Mouse (Mus musculus) lung, postnatal 0 days (tissue): ENCODE data around the gene Golph3l.

Experiments
- CTCF ChIP-seq: IDR thresholded peaks from 2 replicates; pipeline ENCODE4 v1.5.1; 2016; ENCODE audit warnings: antibody characterized with exemption, mild to moderate bottlenecking
- EP300 ChIP-seq: IDR thresholded peaks from 2 replicates; pipeline ENCODE4 v1.6.1; 2016; ENCODE audit warnings: antibody characterized with exemption, mild to moderate bottlenecking, control low read depth

GRCm38 (mm10) chr3:95662724-95663449 is 74.2 kb downstream of the Golph3l start:
- TF ChIP-seq CTCF (no peak), EP300 (no peak)
